Mouse (Mus musculus) left cerebral cortex, adult 6 months (tissue): ENCODE results near the gene Olfr102. TPM values are rescaled to one million over a fixed set of nuclear protein-coding genes. Genes with fewer than 3 reads are reported as not detected.

Experiments used
- long read RNA-seq, 2 experiments: library from polyadenylated mRNA; unstranded; transcript quantifications; one replicate each; pipeline ENCODE4 v2.0.0; 2019 to 2020
- polyA plus RNA-seq: library from polyadenylated mRNA; unstranded; fragments of <200 nt; fragmentation: Nextera tagmentation; gene quantifications from 2 replicates; pipeline ENCODE4 v1.2.3, GENCODE M21; 2021

Olfr102 gene
- polyA plus RNA-seq = not detected in 2 replicates
- long read RNA-seq, experiment 1 = 0 reads
- long read RNA-seq, experiment 2 = 0 reads

DNA sequence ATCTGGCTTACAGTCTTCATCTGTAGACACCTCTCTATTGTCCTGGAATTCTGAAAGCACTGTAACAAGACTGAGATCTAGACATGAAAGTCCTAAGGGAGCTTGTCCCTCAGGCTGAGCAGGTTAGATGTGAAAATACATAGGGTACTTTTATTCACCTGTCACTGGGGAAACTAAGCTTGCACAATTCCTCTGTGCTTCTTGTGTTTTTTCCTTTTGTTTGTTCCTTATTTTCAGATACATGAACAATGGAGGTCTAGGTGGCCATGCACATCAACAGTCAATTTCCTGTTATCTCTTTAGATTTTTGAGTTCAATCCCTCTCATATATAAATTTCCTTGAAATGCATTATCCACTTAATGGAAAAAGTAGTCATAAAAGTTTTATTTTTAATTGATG, at the start of gene Olfr102:
TSS of gene Olfr102 (minus strand) at position 101 of the 400 bp plus-strand sequence.

GRCm38 (mm10) chr17:37359282-37359681, 42.4 kb upstream of the Olfr102 start, which contains the start of gene Olfr104-ps:
TSS of gene Olfr104-ps (plus strand) at chr17:37359582.

DNA sequence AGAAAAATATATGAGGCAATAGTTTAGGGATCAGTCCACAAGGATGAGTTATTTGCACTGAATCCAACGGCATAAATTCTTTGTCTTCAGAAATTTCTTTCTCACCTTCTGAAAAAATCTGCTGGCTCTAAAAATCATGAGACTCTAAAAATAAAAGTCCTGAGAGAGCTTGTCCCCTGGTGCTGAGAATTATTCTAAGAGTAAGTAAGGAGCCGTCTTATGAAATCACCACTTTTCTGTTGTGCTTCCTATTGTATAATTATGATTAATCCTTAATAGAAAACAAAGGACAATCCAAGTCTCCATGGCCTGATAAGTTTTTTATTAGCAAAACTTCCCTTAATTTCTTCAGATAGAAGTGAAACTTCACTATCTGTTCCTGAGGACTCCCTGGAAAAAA, 22.7 kb upstream of the Olfr102 start, which contains the start of gene Olfr103:
TSS of gene Olfr103 (minus strand) at position 101 of the 400 bp plus-strand sequence.

GRCm38 (mm10) chr17:37304213-37304612, 12.6 kb downstream of the Olfr102 start, which contains the start of gene Olfr101:
TSS of gene Olfr101 (minus strand) at chr17:37304313.

GRCm38 (mm10) chr17:37283360-37283759, 33.5 kb downstream of the Olfr102 start, which contains the start of gene Olfr99:
TSS of gene Olfr99 (minus strand) at chr17:37283460.

GRCm38 (mm10) chr17:37270058-37270701, 46.7 kb downstream of the Olfr102 start, which contains the start of gene H2-M3:
TSS of gene H2-M3 (plus strand) at chr17:37270220.

GRCm38 (mm10) chr17:37263626-37264025, 53.2 kb downstream of the Olfr102 start, which contains the start of gene Olfr98:
TSS of gene Olfr98 (minus strand) at chr17:37263749.

Other genes starting within 250 kb of the Olfr102 start
- gene Olfr90, start 228.6 kb downstream of the Olfr102 start, polyA plus RNA-seq = not detected in 2 replicates
- gene Olfr91, start 218.8 kb downstream of the Olfr102 start, polyA plus RNA-seq = not detected in 2 replicates
- not detected in 2 replicates for gene Olfr92, start 197.0 kb downstream of the Olfr102 start, polyA plus RNA-seq
- not detected in 2 replicates for gene Olfr93, start 155.6 kb downstream of the Olfr102 start, polyA plus RNA-seq
- gene Ubd, start 123.2 kb downstream of the Olfr102 start, polyA plus RNA-seq = not detected in 2 replicates
- not detected in 2 replicates for gene Olfr94, start 116.1 kb downstream of the Olfr102 start, polyA plus RNA-seq
- gene Olfr95, start 103.9 kb downstream of the Olfr102 start, polyA plus RNA-seq = not detected in 2 replicates
- not detected in 2 replicates for gene Olfr96, start 96.9 kb downstream of the Olfr102 start, polyA plus RNA-seq
- gene Olfr97, start 79.7 kb downstream of the Olfr102 start, polyA plus RNA-seq = not detected in 2 replicates
- not detected in 2 replicates for gene Olfr98, start 53.3 kb downstream of the Olfr102 start, polyA plus RNA-seq
- 4.9 and 5.0 TPM in 2 replicates for gene H2-M3, start 46.8 kb downstream of the Olfr102 start, polyA plus RNA-seq
- not detected in 2 replicates for gene Olfr99, start 33.6 kb downstream of the Olfr102 start, polyA plus RNA-seq
- not detected in 2 replicates for gene Olfr101, start 12.7 kb downstream of the Olfr102 start, polyA plus RNA-seq
- gene Olfr103, start 22.6 kb upstream of the Olfr102 start, polyA plus RNA-seq = not detected in 2 replicates
- gene Olfr104-ps, start 42.5 kb upstream of the Olfr102 start, polyA plus RNA-seq = not detected in 2 replicates
- gene Olfr105-ps, start 62.0 kb upstream of the Olfr102 start, polyA plus RNA-seq = not detected in 2 replicates
- not detected in 2 replicates for gene Olfr106-ps, start 73.3 kb upstream of the Olfr102 start, polyA plus RNA-seq
- gene Olfr107, start 82.2 kb upstream of the Olfr102 start, polyA plus RNA-seq = not detected in 2 replicates
- not detected in 2 replicates for gene Olfr108, start 128.4 kb upstream of the Olfr102 start, polyA plus RNA-seq
- not detected in 2 replicates for gene Olfr109, start 141.9 kb upstream of the Olfr102 start, polyA plus RNA-seq
- gene H2-M2, start 166.5 kb upstream of the Olfr102 start, polyA plus RNA-seq = not detected in 2 replicates
- gene Olfr110, start 175.4 kb upstream of the Olfr102 start, polyA plus RNA-seq = not detected in 2 replicates
- 0.11 TPM in 1 of 2 replicates, not detected in the other for gene Olfr111, start 191.0 kb upstream of the Olfr102 start, polyA plus RNA-seq